Mouse (Mus musculus): ENCODE measurements around the gene Rhbg.

Rhbg gene

DNA sequence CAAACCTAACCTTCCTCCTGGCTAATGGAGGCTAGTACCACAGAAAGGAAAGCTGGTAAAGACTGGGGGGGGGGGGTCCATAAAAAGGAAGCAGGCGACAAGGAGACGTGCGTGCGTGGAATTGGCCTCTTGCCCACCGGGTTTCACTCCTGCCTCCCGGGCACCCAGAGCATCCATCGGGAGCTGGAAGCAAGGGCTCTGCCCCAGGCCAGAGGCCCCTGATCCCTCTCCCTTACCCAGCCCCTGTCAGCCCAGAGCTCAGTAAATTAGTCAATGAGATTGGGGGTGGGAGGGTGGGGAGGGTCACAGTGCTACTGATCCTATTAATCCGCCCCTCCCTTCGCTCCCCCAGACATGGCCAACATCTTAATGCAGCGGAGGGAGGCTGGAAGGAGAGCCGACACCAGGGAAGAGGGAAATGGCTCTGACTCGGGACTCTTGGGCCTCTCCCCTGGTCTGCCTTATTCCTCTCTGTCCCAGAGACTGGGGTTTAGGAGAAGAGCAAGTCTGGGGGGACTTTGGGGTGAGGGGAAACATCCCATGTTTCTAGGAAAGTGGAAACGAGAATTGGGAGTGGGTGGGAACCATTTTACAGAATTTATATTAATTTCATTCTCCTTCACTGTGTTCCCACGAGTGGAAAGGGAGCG lies 46.9 kb downstream of the Rhbg start:
- DNase-seq (ENCODE audit: low spot score in 2 of 2) = peak; percentile 62 to 68

- peak; percentile 86 to 90 for DNase-seq (ENCODE audit: low spot score in 2 of 2)
Measured at GRCm38 (mm10) chr3:88206901-88207371, 47.6 kb downstream of the Rhbg start.

DNA sequence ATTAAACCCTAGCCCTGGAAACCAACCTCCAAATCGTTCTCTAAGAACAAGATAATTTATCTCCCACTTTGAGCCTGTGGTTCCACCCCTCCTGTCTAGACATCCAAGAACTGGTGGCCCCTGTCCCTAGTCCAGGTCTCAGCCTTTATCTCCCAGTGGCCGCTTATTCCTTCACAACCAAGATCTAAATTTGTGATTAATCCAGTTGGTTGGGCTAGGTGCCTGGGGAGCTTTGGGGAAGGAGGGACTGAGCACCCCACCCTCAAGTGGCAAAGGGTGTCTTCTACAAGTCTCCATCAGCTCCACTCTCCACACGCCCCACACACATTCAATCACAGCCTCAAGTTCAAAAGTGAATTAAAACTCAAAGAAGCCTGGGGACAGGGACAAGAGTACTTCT lies 48.0 kb downstream of the Rhbg start:
- DNase-seq (ENCODE audit: low spot score in 2 of 2) = peak in 1 of 2 experiments; percentile 67

DNA sequence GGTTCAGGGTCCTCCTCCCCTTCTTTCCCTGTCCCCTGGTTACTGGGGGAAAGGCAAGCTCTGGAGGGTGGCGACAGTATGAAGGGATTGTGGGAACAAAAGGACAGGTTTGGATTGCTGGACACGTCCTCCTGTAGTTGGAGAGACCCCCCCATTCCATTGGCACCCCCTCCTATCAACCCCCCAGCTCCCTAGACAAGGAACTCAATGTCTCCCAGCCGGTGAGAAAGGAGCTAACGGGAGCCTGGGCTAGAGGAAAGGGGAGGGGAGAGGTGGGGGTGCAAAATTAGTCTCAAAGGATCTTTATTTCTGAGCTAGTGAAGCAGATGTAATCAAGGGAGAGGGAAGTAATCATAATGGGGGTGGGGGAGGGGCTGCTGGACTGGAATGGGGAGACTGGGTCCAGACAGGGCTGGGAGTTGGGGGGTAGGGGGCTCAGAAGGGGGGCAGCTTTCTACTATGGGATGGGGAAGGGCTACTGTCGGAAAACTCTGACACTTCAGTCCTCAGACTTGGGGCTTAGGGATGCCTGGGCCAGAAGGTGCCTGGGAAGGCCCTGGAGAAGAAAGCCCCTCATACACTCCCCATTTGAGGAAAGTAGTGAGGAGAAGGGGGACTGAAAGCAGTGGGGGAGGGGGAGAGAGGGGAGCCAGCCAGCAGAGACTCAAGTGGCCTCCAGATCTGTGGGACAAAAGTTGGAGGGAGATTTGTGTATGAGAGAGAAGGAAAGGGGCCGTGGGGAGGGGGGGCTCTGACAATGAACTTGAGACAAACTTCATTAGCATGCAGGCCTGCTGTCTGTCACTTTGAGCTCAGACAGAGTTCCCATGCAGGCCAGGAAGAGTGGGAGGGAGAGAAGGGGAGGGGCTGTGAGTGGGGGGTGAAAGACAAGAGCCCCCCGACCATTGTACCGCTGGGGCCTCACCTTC lies 48.7 kb downstream of the Rhbg start:
- DNase-seq (ENCODE audit: low spot score in 2 of 2) = peak; percentile 74 to 83

DNA sequence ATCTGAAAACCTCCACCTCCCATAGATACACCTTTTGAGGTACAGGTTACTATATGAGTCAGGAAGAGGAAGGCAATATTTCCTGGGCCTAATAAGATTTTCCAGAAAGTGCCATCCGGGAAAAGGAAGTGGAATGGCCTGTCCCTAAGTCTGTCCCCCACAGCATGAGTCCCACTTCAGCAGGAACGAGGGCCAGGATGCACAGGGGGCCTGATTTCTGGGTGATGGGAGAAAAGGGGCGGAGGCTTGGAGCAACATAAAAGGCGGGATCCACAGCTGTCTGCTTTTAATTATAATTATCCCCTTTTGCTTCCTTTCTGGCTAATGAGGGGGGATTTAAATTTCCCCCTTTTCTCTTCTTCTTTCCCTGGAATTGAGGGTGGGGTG lies 49.3 kb downstream of the Rhbg start:
- DNase-seq (ENCODE audit: low spot score in 2 of 2) = peak in 1 of 2 experiments; percentile 75

GRCm38 (mm10) chr3:88204751-88205150 lies 49.8 kb downstream of the Rhbg start:
- no peak for DNase-seq (ENCODE audit: low spot score in 2 of 2)

- DNase-seq (ENCODE audit: low spot score in 2 of 2) = no peak
Measured at GRCm38 (mm10) chr3:88203999-88204700, 50.4 kb downstream of the Rhbg start.

- peak in 1 of 2 experiments; percentile 24 for DNase-seq (ENCODE audit: low spot score in 2 of 2)
Measured at GRCm38 (mm10) chr3:88203456-88203855, 51.1 kb downstream of the Rhbg start.

- peak in 1 of 2 experiments; percentile 28 for DNase-seq (ENCODE audit: low spot score in 2 of 2)
Measured at GRCm38 (mm10) chr3:88202986-88203385, 51.5 kb downstream of the Rhbg start.

- no peak for DNase-seq (ENCODE audit: low spot score in 2 of 2)
Measured at GRCm38 (mm10) chr3:88201640-88202039, 52.9 kb downstream of the Rhbg start.

DNA sequence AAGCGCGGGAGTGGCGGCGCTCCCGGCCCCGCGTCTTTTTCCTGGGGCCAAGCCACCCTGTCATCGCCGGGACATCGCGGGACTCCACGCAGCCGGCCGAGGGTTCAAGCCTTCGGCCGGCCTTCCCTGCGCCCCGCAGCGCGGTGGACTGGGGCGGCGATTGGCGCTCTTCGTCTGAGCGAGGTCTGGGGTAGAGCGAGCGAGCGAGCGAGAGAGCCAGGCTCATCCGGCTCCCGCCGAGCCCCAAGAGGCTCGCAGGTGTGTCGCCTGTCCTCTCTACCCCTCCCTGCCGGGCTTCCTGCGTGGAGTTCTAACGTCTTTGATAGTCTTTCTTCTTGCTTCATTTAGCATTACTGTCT lies 53.6 kb downstream of the Rhbg start:
- no peak for DNase-seq (ENCODE audit: low spot score in 2 of 2)

DNA sequence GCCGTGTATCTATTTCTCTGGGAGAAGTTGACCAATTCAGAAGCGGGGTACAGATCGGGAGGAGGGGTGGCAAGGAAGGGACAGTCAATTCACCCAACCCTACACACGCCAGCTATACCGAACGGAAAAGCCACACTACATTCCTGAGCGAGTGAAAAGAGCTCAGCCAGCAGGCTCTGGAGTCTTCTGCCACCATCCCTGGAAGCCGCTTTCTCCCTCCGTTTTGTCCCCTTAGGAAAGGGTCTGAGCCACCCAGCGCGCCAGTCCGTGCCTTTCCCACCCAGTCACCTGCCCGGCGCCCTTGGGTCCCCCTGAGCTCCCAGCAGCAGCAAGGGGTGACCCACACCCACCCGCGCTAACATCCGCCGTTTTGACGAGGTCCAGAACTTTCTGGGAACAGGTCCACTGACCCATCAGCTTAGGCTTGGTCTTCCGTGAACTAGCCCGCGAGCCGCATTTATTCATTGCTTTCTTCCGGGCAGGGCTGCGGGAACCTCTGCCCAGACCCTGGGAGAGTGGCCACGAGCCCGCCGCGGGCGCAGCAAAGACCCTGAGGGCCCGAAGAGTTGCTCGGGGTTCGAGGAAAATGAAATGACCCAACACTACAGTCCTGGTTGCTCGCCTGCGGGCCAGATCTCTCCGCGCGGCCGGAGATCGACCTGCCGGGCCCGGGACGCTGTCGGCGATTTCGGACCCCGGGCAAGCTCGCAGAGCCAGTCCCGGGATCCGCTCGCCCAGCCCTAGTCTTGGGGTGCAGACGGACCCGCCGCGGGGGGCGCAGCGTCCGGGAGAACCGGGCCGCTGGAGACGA lies 54.1 kb downstream of the Rhbg start:
- DNase-seq (ENCODE audit: low spot score in 2 of 2) = peak in 1 of 2 experiments; percentile 58

GRCm38 (mm10) chr3:88199541-88200110 lies 54.9 kb downstream of the Rhbg start:
- DNase-seq (ENCODE audit: low spot score in 2 of 2) = peak in 1 of 2 experiments; percentile 64

DNA sequence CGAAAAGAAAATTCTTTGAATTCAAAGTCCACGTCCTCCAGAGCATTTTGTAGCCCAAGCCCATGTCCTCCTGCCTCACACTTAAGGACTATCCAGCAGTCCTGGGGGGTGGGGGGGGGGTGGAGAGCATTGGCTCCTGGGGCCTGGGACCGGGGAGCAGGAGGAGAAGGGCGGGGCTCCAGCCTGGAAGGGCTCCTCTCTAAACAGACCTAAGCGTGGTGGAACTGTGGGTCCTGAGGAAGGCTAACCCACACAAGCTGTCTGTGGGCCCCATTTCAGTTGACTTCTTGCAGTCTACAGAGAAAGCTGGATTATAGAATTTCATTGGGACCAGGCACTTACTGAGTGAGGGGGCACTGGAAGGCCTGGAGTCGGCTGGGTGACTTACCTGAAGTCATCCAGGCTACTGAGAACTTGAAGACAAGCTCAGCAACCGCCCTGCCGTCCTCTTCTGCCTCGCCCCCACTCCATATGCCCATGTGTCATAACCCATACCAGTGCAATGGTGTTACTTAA lies 55.9 kb downstream of the Rhbg start:
- no peak for DNase-seq (ENCODE audit: low spot score in 2 of 2)

- DNase-seq (ENCODE audit: low spot score in 2 of 2) = no peak
Measured at GRCm38 (mm10) chr3:88197741-88198504, 56.6 kb downstream of the Rhbg start.
